Mouse (Mus musculus) left cerebral cortex, adult 18-20 months (tissue): ENCODE results near the gene Pknox2. TPM values are rescaled to one million over a fixed set of nuclear protein-coding genes. Genes with fewer than 3 reads are reported as not detected.

Source experiments
- DNase-seq, 2 experiments: peaks; one replicate each; pipeline ENCODE4 v3.0.0; 2021 to 2022; ENCODE audit warnings: low spot score in 2 of 2, mixed read lengths in 1 of 2
- total RNA-seq, 2 experiments: library from RNA; stranded (reverse); gene quantifications; 2 replicates each; pipeline ENCODE4 v1.2.3; 2021

Gene Pknox2
- total RNA-seq, 2 experiments from 2014 or later, result 83.0 to 90.7 TPM

GRCm38 (mm10) chr9:36894242-36894641 is 253.0 kb downstream of the Pknox2 start:
- no peak for DNase-seq

GRCm38 (mm10) chr9:36893413-36893990 is 253.7 kb downstream of the Pknox2 start:
- no peak for DNase-seq

- DNase-seq, result peak; percentile 68 to 79
Measured at GRCm38 (mm10) chr9:36890552-36890951, 256.7 kb downstream of the Pknox2 start.

GRCm38 (mm10) chr9:36885237-36885636 is 262.0 kb downstream of the Pknox2 start:
- DNase-seq, result no peak

- DNase-seq, result no peak
Measured at GRCm38 (mm10) chr9:36883569-36883968, 263.6 kb downstream of the Pknox2 start.

- peak; percentile 59 to 63 for DNase-seq
Measured at GRCm38 (mm10) chr9:36882034-36882745, 265.0 kb downstream of the Pknox2 start.

- DNase-seq, result no peak
Measured at GRCm38 (mm10) chr9:36881615-36882014, 265.6 kb downstream of the Pknox2 start.

- no peak for DNase-seq
Measured at GRCm38 (mm10) chr9:36876787-36877186, 270.4 kb downstream of the Pknox2 start.

GRCm38 (mm10) chr9:36876313-36876712 is 270.9 kb downstream of the Pknox2 start:
- DNase-seq, result no peak

GRCm38 (mm10) chr9:36873796-36874195 is 273.4 kb downstream of the Pknox2 start:
- no peak for DNase-seq

GRCm38 (mm10) chr9:36870263-36870662 is 276.9 kb downstream of the Pknox2 start:
- no peak for DNase-seq

- no peak for DNase-seq
Measured at GRCm38 (mm10) chr9:36868662-36869061, 278.5 kb downstream of the Pknox2 start.

GRCm38 (mm10) chr9:36864862-36865813 is 282.1 kb downstream of the Pknox2 start:
- DNase-seq, result peak; percentile 23 to 25

GRCm38 (mm10) chr9:36863694-36864093 is 283.5 kb downstream of the Pknox2 start:
- no peak for DNase-seq

- no peak for DNase-seq
Measured at GRCm38 (mm10) chr9:36862576-36862975, 284.6 kb downstream of the Pknox2 start.

GRCm38 (mm10) chr9:36858677-36859076 is 288.5 kb downstream of the Pknox2 start:
- DNase-seq, result peak in 1 of 2 experiments; percentile 35

- no peak for DNase-seq
Measured at GRCm38 (mm10) chr9:36857476-36858117, 289.6 kb downstream of the Pknox2 start.

GRCm38 (mm10) chr9:36856351-36856750 is 290.9 kb downstream of the Pknox2 start:
- no peak for DNase-seq

- no peak for DNase-seq
Measured at GRCm38 (mm10) chr9:36852175-36852574, 295.0 kb downstream of the Pknox2 start.

GRCm38 (mm10) chr9:36850091-36850490 is 297.1 kb downstream of the Pknox2 start:
- DNase-seq, result peak in 1 of 2 experiments; percentile 32

- no peak for DNase-seq
Measured at GRCm38 (mm10) chr9:36848661-36849060, 298.5 kb downstream of the Pknox2 start.
